Mouse (Mus musculus): Measurements from ENCODE around the gene Fgfr2.

Fgfr2 gene

DNA sequence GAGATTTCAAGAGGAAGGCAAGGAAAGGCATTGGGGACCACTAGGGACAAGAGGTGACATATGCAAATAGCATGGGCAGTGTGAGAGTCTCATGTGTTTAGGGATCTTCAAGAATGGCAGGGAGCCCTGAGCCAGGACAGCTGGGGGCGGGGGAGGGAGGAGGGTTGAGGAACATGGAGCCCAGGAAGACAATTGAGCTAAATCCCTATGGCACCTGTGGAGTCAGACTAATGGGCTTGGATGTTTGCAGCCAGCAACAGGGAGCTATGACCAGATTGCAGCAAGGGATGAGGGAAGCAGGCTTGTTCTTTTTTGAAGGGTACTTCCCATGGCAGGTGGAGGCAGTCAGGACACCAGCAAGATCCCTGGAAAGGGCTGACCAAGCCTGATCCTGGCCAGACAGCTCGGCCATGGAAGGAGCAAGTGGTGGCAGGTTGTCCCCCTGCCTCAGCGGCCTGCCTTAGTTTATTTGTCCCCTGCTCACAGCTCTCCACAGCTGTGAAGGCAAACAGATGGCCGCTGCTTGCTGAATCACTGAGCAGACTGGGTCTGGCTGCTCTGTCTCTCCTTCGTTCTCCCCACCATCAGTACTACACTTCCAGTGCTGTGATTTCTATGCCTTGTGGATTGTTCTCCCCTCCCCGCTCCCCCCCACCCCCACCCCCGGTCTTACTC lies 737.6 kb downstream of the Fgfr2 start:
- in situ Hi-C loops (cut with MseI, MboI), result no loop called here

DNA sequence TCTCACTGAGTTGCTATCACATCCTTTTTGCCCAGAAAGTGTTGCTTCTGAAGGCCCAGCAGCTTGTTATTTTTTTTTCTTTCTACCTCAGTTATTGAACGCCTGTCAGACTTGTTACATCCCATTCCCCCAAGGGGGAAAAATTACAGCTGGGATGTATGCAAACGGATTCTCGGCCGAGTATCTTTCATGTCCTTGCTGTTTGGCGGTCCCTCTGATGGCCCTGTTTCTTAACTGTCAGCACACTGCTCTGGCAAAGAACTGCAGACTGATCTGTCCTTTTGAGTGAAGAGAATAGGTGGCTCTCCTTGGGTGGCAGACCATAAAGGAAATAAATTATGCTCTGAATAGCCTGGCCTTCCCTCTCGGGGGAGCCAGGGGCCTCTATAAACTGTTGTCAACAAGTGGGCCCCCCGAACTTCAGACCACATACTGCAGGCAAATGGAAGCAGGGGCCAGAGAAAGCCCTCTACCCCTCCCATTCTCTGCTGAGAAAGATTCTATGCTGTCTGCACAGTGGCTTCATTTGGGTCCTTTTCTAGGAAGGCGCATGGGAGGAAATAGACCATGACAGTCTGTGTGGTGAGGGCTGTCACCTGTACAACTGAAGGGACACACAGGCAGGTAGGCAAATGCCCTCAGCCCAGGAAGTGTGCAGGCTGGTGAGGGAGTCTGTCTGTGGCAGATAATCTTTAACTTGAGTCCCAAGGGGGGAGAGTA lies 738.3 kb downstream of the Fgfr2 start:
- in situ Hi-C loops (cut with MseI, MboI), result no loop called here

DNA sequence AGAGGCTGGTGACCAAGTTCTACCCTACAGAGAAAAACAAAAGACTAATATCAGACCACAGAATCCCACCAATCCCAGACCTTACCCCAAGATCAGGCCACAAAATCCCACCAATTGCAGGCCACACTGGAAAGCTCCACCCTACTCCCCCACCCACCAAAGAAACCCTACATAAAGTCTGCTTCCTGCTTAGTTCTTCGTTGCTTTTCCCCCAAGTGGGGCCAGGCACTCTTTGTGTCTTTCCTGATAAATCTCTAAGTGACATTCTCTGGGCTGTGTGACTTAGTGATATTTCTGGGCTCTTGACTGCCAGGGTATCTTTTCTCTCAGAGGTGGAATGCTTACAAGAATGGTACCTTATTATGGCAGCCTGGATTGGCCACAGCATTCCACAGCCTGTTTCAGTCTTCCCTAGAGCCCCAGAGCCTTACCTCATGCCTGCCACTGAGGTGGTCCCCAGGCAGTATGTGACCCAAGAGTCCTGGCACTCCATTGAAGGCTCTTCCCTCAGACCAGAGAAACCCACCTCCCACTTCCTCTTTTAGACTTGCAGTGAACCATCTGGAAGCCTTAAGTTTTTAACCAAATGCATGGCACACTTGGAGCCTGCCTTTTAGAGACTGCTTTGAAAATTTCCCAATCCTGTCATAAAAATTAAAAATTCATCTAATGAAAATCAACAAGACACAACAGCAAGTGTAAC lies 742.4 kb downstream of the Fgfr2 start:
- in situ Hi-C loops (cut with MseI, MboI), result no loop called here

DNA sequence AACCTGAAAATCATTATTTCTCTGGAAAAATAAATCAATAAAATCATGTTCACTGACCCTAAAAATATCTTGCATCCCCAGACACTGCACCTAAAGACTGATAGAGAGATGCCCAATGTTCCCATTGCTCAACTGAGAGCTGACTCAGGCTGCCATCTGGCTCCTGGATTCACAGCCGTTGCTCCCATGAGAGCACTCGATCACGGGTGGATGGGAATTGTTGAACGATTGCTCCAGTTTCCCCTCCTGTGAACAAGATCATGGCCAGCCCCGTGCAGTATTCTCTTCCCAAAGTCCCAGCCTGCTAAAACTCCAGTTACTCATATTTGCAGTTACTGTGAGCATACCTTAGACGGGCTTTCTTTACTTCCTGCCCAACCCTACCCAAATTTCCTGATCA lies 745.2 kb downstream of the Fgfr2 start:
- in situ Hi-C loops (cut with MseI, MboI), result no loop called here

DNA sequence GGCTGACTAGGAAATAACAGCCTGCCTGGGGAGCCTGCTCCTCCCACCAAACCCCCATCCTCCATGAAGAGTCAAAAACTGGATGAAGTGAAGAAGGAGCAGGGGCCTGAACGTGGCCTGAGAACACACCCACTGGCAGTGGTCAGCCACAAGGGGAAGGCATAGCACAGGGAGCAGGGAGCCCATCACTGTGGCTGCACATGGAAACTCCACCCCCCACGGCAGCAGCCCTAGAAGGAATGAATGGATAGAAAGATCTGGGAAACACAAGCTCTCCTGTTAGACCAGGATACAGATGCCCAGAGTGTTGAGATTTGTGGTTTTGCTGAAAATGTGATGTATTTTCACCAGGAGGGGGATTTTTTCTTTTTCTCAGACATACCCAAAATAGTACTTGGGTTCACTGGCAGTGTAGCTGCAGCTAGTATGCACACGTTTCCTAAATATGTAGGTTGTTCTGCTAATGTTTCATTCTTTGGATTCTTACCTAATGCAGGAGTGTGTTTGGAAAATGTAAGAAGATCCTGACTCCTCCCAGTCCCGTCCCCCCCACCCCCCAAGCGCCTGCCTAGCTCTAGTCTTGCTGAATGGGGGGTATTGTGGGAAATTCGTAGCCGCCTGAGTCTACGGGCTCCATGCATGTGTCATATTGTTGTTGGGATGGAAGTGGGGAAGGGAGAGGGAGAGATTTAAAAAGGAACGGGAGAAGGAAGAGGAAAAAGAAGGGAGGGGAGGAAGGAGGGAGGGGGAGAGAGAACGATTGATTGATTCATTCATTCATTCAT lies 749.4 kb downstream of the Fgfr2 start:
- in situ Hi-C loops (cut with MseI, MboI), result no loop called here

DNA sequence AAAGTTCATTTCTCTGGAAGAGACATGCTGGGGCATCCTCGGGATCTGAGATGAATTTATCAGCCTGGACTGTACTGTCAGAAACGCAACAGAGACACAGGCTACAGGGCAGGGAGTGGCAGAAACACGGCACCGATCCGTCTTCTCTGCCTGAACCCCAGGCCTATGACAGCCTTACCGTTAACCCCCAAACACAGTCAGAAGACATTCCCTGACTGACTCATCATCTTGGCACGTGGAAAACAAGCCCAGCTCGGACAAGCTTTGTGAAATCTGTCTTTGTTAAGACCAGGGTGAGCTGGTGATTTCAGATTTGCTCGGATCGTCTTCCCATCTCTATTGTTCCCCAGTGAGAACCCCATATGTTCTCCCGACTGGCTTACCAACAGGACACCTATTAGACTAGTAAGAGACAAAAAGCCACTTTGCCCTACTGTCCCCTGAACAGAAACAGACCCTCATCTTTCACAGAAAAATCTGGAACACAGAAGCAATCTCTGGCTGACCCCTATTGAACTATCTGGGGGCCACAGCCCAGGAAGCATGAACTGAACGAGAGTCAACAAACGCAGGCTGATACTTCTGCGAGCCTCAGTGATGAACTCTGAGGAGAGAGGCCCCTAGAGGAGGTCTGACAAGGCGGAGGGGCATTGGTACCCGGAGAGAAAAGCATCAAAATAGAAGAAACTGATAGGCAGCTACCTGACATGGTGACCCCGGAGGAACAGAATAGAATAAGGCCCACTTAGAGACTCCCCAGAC lies 750.2 kb downstream of the Fgfr2 start:
- in situ Hi-C loops (cut with MseI, MboI), result no loop called here

DNA sequence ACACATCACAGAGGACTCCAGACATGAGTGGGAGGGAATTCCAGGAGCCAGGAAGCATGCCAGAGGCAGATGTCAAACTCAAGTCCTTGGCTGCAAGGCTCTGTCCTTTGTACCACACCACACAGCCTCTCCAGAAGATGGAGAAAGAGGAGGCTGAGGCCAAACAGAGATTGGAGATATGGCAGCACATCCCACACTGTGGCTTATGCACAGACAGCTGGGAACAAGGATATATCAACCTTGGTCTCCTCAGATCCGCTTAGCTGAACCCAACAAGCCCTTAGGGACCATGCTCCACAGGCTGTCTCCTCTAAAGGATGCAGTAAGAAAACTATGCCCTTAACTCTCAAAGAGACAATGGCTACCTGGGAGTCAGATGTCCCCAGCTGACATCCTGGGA lies 751.3 kb downstream of the Fgfr2 start:
- in situ Hi-C loops (cut with MseI, MboI), result no loop called here

DNA sequence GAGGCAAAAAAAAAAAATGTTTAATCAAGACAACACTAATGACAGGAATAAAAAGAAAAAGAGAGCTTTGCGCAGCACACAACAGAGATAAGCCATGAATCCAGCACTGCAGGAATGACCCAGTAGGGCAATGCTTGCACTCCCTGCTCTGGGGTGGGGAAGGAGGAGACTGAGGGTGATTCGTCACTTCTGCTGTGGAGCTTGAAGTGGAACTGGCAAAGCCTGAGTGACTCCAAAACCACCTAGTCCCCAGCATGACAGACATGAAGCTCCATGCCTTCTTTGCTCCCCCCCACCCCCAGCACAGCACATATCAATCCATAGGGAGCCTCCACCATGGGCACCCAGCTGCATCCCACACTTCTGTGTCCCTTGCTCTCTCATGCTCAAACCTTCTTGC lies 753.4 kb downstream of the Fgfr2 start:
- in situ Hi-C loops (cut with MseI, MboI), result no loop called here

DNA sequence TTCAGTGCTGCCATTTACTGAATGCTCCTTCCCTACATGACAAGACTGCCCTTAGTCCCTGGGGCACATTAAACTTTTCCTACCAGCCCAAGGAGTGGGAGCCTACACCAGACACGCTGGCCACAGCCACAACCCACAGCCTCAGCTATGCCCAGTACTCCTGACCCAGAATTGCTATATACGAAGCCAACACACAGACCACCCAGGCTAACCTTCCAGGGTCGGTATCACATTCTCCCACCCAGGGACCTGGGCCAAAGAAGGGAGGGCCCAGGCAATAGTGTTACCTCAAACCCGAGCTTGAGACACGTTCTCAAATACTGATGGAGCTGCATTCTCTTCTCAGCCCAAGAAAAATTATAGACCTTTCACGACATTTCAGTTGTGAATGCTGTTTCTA lies 754.3 kb downstream of the Fgfr2 start:
- in situ Hi-C loops (cut with MseI, MboI), result no loop called here

DNA sequence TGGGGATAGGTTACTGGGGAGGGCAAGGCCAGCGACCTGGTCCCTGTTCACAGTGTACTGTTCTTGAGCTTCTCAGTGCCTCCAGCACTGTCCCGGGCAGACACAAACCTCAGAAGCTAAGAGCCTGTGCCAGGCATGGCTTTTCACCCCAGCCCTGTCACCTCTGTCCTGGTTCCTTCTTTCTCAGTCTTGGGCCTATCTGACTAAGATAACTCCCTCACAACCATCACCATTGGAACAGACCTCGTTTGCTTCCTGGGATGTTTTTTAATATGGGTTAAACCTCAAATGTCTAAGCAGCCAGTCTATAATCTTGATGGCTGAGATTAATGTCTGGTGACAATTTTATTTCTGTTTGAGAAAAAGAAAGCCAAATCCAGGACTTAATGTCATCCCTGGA lies 755.8 kb downstream of the Fgfr2 start:
- in situ Hi-C loops (cut with MseI, MboI), result no loop called here

DNA sequence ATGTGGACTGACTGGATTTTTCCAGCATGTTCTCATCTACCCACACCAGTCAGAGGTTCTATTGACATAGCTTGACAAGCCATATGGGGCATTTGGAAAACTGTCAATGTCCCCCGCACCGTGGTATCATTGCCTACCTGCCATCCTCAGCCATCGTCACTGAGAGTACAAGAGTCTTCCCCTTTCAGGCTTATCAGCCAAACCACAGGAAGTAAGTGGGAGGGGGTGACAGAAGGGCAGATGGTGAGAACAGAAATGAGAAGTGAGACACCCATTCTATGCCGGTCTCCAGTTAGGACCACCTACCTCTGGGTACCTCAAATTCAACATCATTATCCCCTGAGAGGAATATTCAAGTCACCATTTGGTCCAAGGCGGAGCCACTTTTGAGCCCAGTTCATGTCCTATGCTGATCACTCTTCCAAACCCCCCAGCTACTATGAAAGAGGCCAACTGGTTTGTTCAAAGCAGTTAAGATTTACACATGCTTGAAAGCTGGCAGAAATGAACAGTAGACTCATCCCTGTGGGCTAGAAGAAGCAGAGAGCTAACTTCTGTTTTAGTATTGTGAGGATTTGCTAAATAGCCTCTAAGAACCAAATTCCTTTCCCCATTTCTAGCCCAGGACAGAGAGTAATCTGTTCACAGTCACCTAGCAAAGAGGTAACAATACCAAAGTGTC lies 757.3 kb downstream of the Fgfr2 start:
- in situ Hi-C loops (cut with MseI, MboI), result no loop called here

DNA sequence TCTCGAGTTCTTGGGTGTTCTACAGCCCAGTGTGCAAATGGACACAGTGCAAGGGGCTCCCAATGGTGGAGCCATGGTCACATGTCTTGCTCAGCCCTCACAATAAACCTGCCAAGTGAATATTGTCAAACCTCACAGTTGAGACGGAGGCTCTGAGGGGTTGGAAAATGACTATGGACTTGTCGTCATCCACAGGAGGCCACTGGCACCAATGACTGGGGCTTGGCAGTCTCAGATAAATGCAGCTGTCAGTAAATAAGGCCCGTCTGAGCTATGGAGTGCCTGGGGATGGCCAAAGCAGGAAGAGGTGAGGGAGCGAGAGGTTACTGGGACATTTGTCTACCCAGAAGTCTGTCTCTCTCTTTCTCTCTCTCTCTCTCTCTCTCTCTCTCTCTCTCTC lies 758.0 kb downstream of the Fgfr2 start:
- in situ Hi-C loops (cut with MseI, MboI), result no loop called here

DNA sequence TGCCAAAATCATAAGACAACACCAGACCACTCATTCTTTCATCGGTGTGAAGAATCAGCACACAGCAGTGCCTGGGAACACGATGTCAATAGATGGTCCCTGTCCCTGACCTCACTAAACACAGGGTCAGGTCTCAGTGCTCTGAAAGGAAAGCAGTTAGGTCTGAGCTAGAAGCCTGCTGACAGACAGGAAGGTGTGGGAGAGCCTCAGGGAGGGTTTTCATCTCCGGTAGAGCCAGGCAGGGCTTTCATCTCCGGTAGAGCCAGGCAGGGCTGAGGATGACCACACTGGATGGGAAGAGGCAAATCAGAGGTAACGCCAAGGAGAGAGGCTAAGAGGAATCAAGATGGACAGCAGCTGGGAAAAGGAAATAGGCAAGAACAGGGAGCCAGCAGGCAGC lies 758.6 kb downstream of the Fgfr2 start:
- in situ Hi-C loops (cut with MseI, MboI), result no loop called here

DNA sequence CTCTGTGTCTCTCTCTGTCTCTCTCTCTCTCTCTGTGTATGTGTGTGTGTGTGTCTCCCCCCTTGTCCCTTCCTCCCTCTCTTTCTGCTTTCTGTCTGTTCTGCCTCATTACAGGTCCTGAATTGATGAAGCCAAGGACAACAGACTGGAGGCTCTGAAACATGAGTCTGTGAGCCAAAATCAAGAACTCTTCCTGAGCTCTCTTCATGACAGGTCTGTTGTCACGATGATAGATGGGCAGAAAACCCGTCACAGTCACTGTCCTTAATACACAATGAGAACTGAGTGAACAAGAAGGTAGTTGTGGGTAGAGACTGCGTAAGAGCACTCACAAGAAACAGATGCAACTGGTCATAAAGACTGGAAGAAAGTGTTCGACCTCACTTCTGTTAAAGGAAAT lies 762.8 kb downstream of the Fgfr2 start:
- in situ Hi-C loops (cut with MseI, MboI), result no loop called here

DNA sequence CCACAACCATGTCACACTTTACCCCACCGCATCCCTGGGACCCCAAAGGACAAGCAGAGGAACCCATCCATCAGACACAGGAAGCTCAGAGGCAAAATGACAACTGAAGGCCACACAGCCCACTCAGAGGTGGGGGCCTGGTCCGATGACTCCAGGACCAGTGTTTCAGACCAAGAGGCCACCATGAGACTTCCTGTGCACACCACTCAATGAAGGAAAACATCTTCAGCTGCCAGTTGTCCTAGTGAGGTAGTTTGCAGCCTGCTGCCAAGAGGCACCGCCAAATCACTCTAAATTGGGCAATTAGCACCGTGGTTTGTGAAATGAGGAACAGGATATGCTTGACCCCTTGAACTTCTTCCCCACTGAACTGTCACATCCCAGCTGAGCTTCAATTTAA lies 764.4 kb downstream of the Fgfr2 start:
- in situ Hi-C loops (cut with MseI, MboI), result no loop called here

DNA sequence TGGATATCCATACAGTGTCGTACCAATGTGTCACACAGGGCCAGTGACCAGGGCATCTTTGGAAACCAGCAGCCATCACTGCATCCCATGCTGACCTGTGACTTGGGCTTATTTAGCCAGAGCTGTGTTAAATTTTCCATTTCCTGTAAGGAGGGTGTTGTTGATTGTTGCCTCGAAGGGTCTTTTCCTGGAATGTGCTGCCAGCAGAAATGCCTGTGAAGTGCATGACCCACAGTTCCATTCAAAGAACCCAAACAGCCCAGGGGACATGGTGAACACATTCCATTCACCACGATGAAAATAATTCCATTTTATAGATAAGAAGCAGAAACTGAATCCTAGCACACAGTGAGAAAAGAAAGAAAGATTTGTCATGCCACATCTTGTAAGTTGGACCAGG lies 764.9 kb downstream of the Fgfr2 start:
- in situ Hi-C loops (cut with MseI, MboI), result no loop called here

DNA sequence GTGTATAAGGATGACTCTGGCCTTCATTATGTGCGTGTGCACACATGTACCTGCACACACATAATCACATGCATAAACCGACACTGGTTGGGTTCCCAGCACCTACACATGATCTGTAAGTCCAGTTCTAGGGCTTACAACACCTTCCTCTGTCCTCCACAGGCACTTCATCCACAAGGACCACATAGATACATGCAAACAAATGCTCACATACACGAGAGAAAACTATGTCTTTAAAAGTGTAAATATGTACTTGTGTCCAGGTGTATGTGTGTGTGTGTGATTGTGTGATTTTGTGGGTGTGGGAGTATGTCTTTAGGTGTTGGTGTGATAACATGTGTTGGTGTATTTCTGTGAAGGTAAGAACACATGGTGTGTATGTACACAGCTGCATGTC lies 765.3 kb downstream of the Fgfr2 start:
- in situ Hi-C loops (cut with MseI, MboI), result no loop called here

DNA sequence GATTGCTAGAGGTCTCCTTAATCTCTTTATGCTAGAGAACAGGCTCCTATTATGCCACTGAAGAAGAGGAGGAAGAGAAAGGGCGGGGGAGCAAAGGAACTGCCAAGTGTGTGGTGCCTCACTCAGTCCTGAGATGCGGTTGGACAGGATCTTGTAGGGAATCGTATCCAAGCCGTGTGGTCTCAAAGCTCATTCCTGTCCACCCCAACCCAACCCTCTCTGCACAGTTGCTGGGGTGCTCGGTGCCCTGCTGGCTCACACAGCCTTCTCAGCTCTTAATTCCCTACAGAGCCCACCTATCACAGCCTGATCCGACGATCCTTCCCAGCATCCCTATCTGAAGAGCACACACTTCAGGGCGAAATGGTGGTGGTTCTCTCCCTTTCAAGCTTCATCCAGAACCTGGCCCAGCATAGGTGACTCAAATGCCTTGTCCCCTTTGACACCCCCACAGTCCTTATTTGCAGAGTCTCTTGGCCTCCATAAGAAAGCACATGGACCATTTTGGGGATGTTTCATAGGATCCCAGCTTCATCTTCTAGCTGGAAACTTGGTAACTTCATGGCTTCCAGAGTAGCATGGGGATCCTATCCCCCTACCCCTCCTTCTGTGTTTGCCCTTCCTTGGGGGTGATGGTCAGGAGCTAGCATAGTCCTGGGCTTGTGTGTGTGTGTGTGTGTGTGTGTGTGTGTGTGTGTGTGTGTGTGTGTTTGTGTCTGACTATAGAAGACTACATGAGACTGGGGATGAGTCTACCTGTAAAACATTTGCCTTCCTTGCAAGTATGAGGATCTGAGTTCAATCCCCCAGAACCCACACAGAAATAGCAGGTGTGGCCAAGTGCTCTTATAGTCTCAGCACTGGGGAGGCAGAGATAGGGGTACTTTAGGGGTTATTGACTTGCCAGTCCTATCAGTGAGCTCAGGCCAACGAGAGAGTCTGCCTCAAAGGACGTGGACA lies 766.0 kb downstream of the Fgfr2 start:
- in situ Hi-C loops (cut with MseI, MboI), result no loop called here

DNA sequence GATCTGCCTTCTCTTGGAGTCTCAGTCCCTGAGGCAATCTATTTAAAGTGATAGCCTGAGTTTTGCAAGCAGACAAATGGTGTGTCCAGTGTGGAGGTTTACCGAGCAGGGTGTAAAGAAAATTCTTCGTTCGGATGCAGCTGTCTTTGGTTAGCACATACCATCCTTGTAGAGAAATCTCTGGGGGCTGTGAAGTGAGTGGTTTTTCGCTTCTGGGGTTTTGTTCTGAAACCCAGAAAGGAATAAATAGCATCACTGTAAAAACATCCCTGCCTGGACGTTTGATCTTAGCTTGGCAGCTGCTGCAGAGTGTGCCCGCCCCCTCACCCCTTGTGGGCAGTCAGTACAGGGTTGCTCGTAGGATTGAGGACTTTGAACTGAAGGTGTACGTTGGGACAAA lies 767.0 kb downstream of the Fgfr2 start:
- in situ Hi-C loops (cut with MseI, MboI), result no loop called here

DNA sequence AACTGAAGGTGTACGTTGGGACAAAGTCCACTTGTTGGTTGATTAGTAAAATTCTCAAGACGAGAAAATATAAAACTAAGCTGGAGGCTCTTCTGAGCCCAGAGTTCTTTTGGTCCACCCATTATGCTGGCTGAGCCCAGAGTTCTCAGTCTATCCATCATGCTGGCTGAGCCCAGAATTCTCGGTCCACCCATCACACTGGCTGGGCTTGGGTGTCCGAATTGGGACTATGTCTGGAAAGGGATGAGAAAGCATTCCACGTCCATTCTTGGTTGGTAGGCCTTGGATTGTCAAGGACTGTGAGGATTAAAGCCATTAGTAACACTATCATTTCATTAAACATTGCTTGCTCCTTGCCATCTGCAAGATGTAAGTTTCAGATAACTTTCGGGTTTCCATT lies 767.4 kb downstream of the Fgfr2 start:
- in situ Hi-C loops (cut with MseI, MboI), result no loop called here

Data from mouse trophoblast stem cell (cell line).